Mouse (Mus musculus): Measurements from ENCODE around the gene Zfp488. TPM values are rescaled to one million over a fixed set of nuclear protein-coding genes. Genes with fewer than 3 reads are reported as not detected.
A peak's percentile ranks its signal among the peaks of the same experiment; 100 is the strongest.

Gene Zfp488
- 0.15 and 0.28 TPM in 2 replicates for polyA plus RNA-seq (2015; fragmentation: Nextera tagmentation; extraction: Ambion mirVana)

DNA sequence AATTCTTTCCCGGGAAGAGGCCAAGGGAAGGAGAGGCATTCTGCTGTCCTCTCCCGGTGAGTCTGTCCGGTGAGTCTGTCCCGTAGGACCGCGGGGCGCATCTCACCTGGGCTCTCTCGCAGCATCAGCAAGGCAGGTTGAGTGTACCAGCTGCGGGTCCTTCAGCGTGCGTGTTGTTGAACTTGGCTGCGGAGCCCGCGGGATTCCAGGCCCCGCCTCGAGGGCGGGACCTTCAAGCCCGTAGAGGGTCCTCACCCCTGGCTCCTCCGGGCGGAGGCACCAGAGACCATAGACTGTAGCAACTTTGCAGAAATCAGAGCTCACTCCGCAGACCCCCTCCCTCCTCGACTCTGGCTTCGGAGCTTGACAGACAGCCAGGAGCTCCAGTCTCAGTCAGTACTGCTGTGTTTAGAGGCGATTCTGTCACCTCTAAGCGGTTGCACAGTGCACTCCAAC is at the start of gene Zfp488:
Gene Zfp488 (minus strand): TSS at position 161 of the 456 bp plus-strand sequence.
- no peak for ATAC-seq (ENCODE audit: insufficient number of reproducible peaks, low FRiP score, low TSS enrichment, low read depth)
- H3K4me3 ChIP-seq: peak within 1 kb of the TSS; percentile 39
- no peak within 1 kb of the TSS for H3K9ac ChIP-seq
- H3K9me3 ChIP-seq: no peaks in the 10 kb centered on the region
- peaks cover 4% of the 10 kb centered on the region; the same call in 1 of the 2 replicates for H3K4me1 ChIP-seq
- H3K27me3 ChIP-seq: peaks cover 5% of the 10 kb centered on the region; the same call in 1 of the 2 replicates
- no peaks in the 10 kb centered on the region for H3K36me3 ChIP-seq
- WGBS: 2% methylated on average over 25 of the region's 25 CpGs
- no peak within 1 kb of the TSS for H3K27ac ChIP-seq
- peak within 1 kb of the TSS; percentile 71 for H3K4me2 ChIP-seq

DNA sequence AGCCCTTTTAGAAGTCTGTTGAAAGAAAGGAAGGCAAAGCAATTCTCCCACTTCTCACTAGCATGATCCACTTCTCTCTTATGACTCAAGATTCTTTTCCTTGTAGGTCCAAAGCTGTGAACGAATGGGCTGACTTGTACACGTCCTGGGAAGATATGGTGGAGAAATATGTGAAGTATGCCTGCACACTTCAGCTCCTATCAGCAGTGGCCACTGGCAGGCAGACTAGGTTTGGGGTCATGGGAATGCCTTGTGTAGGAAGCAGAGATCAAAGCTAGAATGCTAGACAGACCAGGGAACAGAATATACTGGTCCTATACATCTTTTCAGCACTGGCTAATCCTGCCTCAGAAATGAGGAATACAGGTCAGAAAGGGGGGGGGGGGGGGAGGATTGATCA is 48.1 kb upstream of the Zfp488 start:
- ATAC-seq (ENCODE audit: insufficient number of reproducible peaks, low FRiP score, low TSS enrichment, low read depth): no peak
- no peak overlapping the region for H3K4me3 ChIP-seq
- H3K36me3 ChIP-seq: no peaks in the 10 kb centered on the region
- H3K27ac ChIP-seq: no peak overlapping the region
- H3K4me2 ChIP-seq: no peak overlapping the region
- WGBS: 55% methylated on average over 2 of the region's 2 CpGs
- no peaks in the 10 kb centered on the region for H3K4me1 ChIP-seq
- no peak overlapping the region for H3K9ac ChIP-seq
- no peaks in the 10 kb centered on the region for H3K9me3 ChIP-seq
- H3K27me3 ChIP-seq: no peaks in the 10 kb centered on the region

DNA sequence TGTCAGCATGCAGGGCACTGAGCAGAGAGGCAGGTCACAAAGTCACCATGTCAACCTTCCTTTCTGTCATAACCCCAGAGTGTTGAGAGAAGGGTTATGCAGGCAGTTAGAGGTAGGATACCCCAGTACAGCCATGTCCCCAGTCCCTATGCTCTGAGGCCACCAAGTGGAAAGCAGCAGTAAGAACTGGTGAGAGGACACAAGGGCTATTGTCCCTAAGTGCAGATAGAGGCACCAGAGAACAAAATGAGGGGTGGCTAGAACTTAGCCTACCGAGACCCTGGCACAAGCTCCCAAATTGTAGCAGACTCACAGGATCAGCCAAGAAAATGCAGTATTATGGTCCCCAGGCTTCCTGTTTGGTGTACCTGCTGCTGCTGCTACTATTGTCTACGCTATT is 38.4 kb upstream of the Zfp488 start:
- Histone ChIP-seq H3K9ac (no peak overlapping the region), H3K27me3 (no peaks in the 10 kb centered on the region), H3K4me1 (no peaks in the 10 kb centered on the region), H3K4me3 (no peak overlapping the region), H3K36me3 (no peaks in the 10 kb centered on the region), H3K27ac (no peak overlapping the region), H3K9me3 (no peaks in the 10 kb centered on the region), H3K4me2 (no peak overlapping the region)
- ATAC-seq (ENCODE audit: insufficient number of reproducible peaks, low FRiP score, low TSS enrichment, low read depth): no peak
- 87% methylated on average over 2 of the region's 2 CpGs for WGBS

DNA sequence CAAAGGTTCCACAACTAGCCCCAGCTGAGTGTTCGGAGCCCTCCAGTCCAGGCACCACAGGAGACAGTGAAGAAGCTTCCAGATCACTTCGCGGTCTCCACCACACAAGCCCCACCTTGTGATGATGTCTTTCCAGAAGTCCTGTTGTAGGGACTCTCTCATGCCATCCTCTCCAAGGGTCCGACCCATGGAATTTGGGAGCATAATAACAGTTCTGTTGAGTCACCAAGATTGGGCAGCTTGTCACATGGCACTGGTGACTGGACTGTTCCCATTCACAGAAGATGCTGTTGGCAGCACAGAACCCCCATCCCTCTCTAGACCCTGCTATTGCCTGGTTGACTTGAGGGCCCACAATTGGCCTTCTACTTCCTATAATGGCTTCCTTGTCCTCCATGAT is 37.8 kb upstream of the Zfp488 start, which contains the start of gene Gm5460:
Gene Gm5460 (plus strand): TSS at position 378 of the 400 bp plus-strand sequence.
- WGBS: 88% methylated on average over 4 of the region's 4 CpGs

DNA sequence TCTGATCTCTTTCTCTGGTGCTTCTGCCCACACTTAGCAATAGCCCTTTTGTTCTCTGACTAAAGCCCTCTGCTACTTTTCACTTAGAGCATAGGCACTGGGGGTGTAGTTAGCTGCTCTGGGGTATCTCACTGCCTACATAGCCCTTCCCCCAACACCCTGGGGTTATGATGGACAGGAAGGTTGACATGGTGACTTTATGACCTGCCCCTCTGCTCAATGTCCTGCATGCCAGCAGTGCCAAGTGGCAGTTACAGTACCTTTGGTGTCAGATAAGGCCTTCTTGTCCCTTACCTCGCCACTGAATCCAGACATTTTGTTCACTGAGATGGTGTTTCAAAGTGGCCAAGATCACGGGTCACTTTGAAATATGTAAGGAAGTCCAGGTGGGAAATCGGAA is 36.5 kb upstream of the Zfp488 start, which contains the start of gene Gm30083:
Gene Gm30083 (minus strand): TSS at position 120 of the 400 bp plus-strand sequence.
- Histone ChIP-seq H3K27ac (no peak within 1 kb of the TSS), H3K4me3 (no peak within 1 kb of the TSS), H3K36me3 (no peaks in the 10 kb centered on the region), H3K27me3 (no peaks in the 10 kb centered on the region), H3K4me1 (no peaks in the 10 kb centered on the region), H3K9ac (no peak within 1 kb of the TSS), H3K4me2 (no peak within 1 kb of the TSS), H3K9me3 (no peaks in the 10 kb centered on the region)
- WGBS: 82% methylated on average over 3 of the region's 3 CpGs
- ATAC-seq (ENCODE audit: insufficient number of reproducible peaks, low FRiP score, low TSS enrichment, low read depth): no peak

More for the DNA sequence above, 37.8 kb upstream of the Zfp488 start, which contains the start of gene Gm5460:
- no peak within 1 kb of the TSS for H3K4me2 ChIP-seq
- no peaks in the 10 kb centered on the region for H3K9me3 ChIP-seq
- no peak within 1 kb of the TSS for H3K4me3 ChIP-seq
- H3K4me1 ChIP-seq: no peaks in the 10 kb centered on the region
- H3K27me3 ChIP-seq: no peaks in the 10 kb centered on the region
- H3K9ac ChIP-seq: no peak within 1 kb of the TSS
- H3K36me3 ChIP-seq: no peaks in the 10 kb centered on the region
- H3K27ac ChIP-seq: no peak within 1 kb of the TSS
- ATAC-seq (ENCODE audit: insufficient number of reproducible peaks, low FRiP score, low TSS enrichment, low read depth): no peak

DNA sequence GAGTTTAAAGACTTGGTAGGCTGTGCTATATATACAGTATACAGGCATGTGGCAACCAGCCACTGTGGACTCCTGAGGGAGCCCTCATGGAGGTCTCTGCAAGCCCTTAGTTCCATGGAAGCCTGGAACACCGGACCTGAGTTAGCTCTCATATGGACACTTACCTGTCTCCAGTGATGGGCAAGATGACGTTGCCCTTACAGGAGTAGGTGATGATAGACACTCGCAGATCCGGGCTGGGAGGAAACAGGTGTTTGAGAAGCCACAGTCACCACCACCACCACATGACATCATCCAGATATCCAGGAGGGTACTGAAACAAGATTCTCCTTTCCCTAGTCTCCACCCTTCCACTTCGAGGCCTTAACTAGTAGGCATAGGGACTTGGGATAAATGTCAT is 23.8 kb upstream of the Zfp488 start:
- Histone ChIP-seq H3K27me3 (no peaks in the 10 kb centered on the region), H3K4me1 (no peaks in the 10 kb centered on the region), H3K9ac (no peak overlapping the region), H3K4me3 (no peak overlapping the region), H3K36me3 (no peaks in the 10 kb centered on the region), H3K9me3 (no peaks in the 10 kb centered on the region), H3K4me2 (no peak overlapping the region), H3K27ac (no peak overlapping the region)
- 81% methylated on average over 5 of the region's 5 CpGs for WGBS
- ATAC-seq (ENCODE audit: insufficient number of reproducible peaks, low FRiP score, low TSS enrichment, low read depth): no peak

DNA sequence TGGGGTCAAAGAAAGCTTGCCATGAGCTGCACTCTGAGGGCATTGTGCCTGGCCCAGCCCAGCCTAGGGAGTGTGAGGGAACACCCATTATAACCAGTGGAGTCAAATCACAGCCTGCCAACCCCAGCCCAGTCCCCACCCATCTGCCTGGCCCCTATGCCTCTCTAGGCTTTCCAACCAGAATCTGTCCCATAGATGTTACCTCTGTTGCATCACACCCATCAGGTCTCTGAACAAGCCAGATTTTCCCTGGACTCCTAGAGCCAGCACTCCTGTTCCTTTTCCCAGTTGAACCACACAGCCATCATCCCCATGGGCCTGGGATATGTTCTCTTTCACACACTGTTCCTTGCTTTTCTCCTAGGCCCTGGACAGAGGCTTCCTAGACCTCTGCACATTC is 22.9 kb upstream of the Zfp488 start:
- Histone ChIP-seq H3K27ac (no peak overlapping the region), H3K27me3 (no peaks in the 10 kb centered on the region), H3K4me2 (no peak overlapping the region), H3K4me3 (no peak overlapping the region), H3K4me1 (no peaks in the 10 kb centered on the region), H3K9ac (no peak overlapping the region), H3K36me3 (no peaks in the 10 kb centered on the region), H3K9me3 (no peaks in the 10 kb centered on the region)
- no peak for ATAC-seq (ENCODE audit: insufficient number of reproducible peaks, low FRiP score, low TSS enrichment, low read depth)

DNA sequence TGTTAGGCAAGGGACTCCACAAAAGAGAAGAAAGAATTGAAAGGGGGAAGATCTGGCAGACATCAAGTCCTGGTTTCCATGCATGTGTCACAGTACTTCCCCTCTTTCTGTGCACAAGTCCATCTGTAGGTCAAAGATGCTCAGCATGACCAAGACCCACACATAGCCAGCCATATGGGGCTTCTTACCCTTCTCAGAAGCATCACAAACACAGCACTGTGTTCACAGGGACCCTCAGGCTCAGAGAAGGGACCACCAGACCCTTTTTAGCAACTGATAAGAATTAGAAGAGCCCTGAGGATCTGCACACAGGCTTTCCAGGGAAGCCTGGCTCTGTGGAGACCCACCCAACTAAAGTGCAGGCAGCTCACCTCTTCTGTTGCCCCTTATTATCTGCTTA is 21.5 kb upstream of the Zfp488 start:
- no peak overlapping the region for H3K27ac ChIP-seq
- no peaks in the 10 kb centered on the region for H3K36me3 ChIP-seq
- H3K9ac ChIP-seq: no peak overlapping the region
- no peaks in the 10 kb centered on the region for H3K27me3 ChIP-seq
- no peak overlapping the region for H3K4me2 ChIP-seq
- ATAC-seq (ENCODE audit: insufficient number of reproducible peaks, low FRiP score, low TSS enrichment, low read depth): no peak
- no peaks in the 10 kb centered on the region for H3K4me1 ChIP-seq
- H3K9me3 ChIP-seq: no peaks in the 10 kb centered on the region
- no peak overlapping the region for H3K4me3 ChIP-seq

DNA sequence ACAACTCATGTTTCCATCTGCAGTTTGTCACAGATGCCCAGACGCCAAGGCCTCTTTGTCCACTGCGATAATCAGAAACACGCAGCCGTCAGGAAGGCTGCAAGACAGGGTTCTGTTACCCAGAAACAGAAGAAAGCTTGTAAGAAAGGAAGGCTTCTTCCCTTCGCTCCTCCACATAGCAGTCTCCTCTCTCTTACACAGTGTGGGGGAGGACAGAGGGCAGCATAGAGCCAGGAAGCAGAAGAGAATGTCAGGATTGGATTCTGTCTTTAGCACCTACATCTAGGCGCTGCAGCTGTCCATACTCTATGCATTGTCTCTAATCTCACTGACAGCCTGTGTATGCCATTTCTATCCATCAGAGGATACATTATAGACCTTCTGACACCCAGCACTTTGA is 18.9 kb upstream of the Zfp488 start:
- no peak overlapping the region for H3K4me2 ChIP-seq
- 37% methylated on average over 6 of the region's 6 CpGs for WGBS
- H3K4me1 ChIP-seq: no peaks in the 10 kb centered on the region
- H3K9ac ChIP-seq: no peak overlapping the region
- no peak for ATAC-seq (ENCODE audit: insufficient number of reproducible peaks, low FRiP score, low TSS enrichment, low read depth)
- no peaks in the 10 kb centered on the region for H3K27me3 ChIP-seq
- H3K9me3 ChIP-seq: no peaks in the 10 kb centered on the region
- no peak overlapping the region for H3K4me3 ChIP-seq
- no peak overlapping the region for H3K27ac ChIP-seq
- H3K36me3 ChIP-seq: no peaks in the 10 kb centered on the region

DNA sequence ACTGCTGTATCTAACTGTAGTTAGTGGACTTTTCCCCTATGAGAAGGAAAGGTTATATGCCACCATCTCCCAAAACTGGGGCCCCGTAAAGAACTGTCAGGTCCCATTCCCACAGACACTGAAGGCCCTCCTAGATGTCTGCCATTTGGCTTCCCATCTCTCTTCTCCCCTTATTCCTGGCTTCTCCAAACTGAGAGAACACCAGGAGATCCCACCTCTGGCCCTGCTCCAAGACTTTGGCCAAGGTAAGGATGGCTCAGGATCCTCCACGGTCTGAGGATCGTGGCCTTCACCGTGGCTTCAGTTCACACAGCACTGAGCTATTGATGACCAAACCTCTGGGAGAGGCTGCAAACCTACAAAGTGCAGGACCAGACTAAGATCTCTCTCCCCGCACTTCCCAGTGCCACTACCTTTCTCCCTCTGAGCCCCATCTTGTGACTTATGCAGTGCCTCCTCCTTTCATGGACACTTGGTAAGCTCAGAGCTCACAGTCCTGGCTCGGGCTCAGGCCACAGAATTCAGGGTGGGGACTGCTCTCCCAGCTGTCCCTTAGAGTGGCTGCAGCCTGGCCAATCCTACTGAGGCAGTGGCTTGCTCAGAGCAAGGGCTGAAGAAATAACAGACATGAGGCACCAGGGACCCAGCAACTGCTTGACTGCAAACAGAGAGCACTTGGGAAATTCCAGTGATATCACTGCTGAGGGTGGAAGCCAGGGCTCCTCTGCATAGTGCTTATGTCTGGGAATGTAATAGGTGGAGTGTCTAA is 15.1 kb upstream of the Zfp488 start:
- Histone ChIP-seq H3K9ac (no peak overlapping the region), H3K4me3 (no peak overlapping the region), H3K27ac (no peak overlapping the region), H3K36me3 (no peaks in the 10 kb centered on the region), H3K4me2 (no peak overlapping the region), H3K27me3 (no peaks in the 10 kb centered on the region), H3K9me3 (no peaks in the 10 kb centered on the region), H3K4me1 (no peaks in the 10 kb centered on the region)
- WGBS: 86% methylated on average over 6 of the region's 6 CpGs
- no peak for ATAC-seq (ENCODE audit: insufficient number of reproducible peaks, low FRiP score, low TSS enrichment, low read depth)

DNA sequence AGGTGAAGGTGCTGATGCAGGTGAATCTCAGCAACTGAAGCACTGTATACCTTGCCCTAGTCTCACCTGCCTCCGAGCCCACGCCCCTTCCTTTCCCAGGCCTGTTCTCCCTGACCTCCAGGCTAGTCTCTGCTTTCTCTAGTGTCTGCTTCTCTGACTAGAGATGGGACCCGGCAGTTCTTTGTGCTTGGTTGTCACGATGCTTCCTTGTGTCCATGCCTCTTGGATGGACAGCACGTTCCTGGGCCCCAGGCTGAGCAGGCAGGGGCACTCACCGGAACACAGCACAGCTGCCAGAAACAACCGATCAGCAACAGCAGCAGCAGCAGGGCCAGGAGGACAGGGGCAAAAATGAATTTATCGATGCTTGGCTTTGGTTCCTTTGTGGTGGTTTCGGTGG is 14.5 kb upstream of the Zfp488 start:
- no peaks in the 10 kb centered on the region for H3K9me3 ChIP-seq
- H3K9ac ChIP-seq: no peak overlapping the region
- H3K27me3 ChIP-seq: no peaks in the 10 kb centered on the region
- 92% methylated on average over 9 of the region's 9 CpGs for WGBS
- H3K4me1 ChIP-seq: no peaks in the 10 kb centered on the region
- ATAC-seq (ENCODE audit: insufficient number of reproducible peaks, low FRiP score, low TSS enrichment, low read depth): no peak
- no peak overlapping the region for H3K4me2 ChIP-seq
- H3K4me3 ChIP-seq: no peak overlapping the region
- H3K36me3 ChIP-seq: no peaks in the 10 kb centered on the region
- no peak overlapping the region for H3K27ac ChIP-seq

DNA sequence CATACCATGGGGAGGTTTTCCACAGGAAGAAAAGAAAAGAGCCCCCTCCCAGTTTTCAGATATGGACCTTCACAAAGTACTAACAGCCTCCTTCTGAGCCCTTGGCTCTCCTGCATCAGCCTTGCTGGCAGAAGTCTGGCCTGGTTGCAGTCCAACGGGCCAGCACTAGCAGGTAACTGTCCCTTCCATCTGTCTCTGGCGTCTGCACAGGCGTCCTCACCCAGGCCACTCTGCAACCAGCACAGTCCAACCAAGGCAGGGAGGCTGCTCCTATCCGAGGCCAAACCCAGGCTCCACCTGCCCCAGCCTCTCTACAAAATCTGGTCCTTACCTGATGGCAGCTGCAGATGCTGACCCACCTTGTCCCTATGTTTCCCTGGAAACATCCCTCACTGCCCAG is 13.4 kb upstream of the Zfp488 start:
- Histone ChIP-seq H3K27me3 (no peaks in the 10 kb centered on the region), H3K4me2 (no peak overlapping the region), H3K4me1 (no peaks in the 10 kb centered on the region), H3K9me3 (no peaks in the 10 kb centered on the region), H3K27ac (no peak overlapping the region), H3K36me3 (no peaks in the 10 kb centered on the region), H3K9ac (no peak overlapping the region), H3K4me3 (no peak overlapping the region)
- no peak for ATAC-seq (ENCODE audit: insufficient number of reproducible peaks, low FRiP score, low TSS enrichment, low read depth)
- WGBS: 62% methylated on average over 4 of the region's 4 CpGs
